Mouse (Mus musculus) heart, postnatal 4 days (tissue): ENCODE data around the gene Gfra1. TPM values are rescaled to one million over a fixed set of nuclear protein-coding genes. Genes with fewer than 3 reads are reported as not detected.

Source experiments
- DNase-seq: peaks from one replicate; pipeline ENCODE4 v3.0.0; 2021
- total RNA-seq, 2 experiments: library from RNA; stranded (reverse); gene quantifications; 2 replicates each; pipeline ENCODE4 v1.2.3; 2021

The Gfra1 gene
- total RNA-seq, 2 experiments from 2014 or later: 1.1 to 2.0 TPM

- DNase-seq: no peak
Measured at GRCm38 (mm10) chr19:58315681-58316080, 140.0 kb downstream of the Gfra1 start.

GRCm38 (mm10) chr19:58314631-58315030 is 141.1 kb downstream of the Gfra1 start:
- DNase-seq: no peak

- no peak for DNase-seq
Measured at GRCm38 (mm10) chr19:58313785-58314184, 141.9 kb downstream of the Gfra1 start.

GRCm38 (mm10) chr19:58312492-58312891 is 143.2 kb downstream of the Gfra1 start:
- no peak for DNase-seq

GRCm38 (mm10) chr19:58310334-58311315 is 145.1 kb downstream of the Gfra1 start:
- no peak for DNase-seq

- no peak for DNase-seq
Measured at GRCm38 (mm10) chr19:58309620-58310275, 146.0 kb downstream of the Gfra1 start.

- DNase-seq: no peak
Measured at GRCm38 (mm10) chr19:58301105-58301504, 154.6 kb downstream of the Gfra1 start.

- DNase-seq: no peak
Measured at GRCm38 (mm10) chr19:58297926-58298325, 157.8 kb downstream of the Gfra1 start.

- no peak for DNase-seq
Measured at GRCm38 (mm10) chr19:58296842-58297190, 158.9 kb downstream of the Gfra1 start.

- peak; percentile 33 for DNase-seq
Measured at GRCm38 (mm10) chr19:58295986-58296841, 159.5 kb downstream of the Gfra1 start.

GRCm38 (mm10) chr19:58288145-58288544 is 167.6 kb downstream of the Gfra1 start:
- DNase-seq: no peak

- DNase-seq: no peak
Measured at GRCm38 (mm10) chr19:58275281-58275680, 180.4 kb downstream of the Gfra1 start.

- DNase-seq: no peak
Measured at GRCm38 (mm10) chr19:58271815-58272214, 183.9 kb downstream of the Gfra1 start.

- no peak for DNase-seq
Measured at GRCm38 (mm10) chr19:58270778-58271177, 184.9 kb downstream of the Gfra1 start.

- no peak for DNase-seq
Measured at GRCm38 (mm10) chr19:58268476-58268875, 187.2 kb downstream of the Gfra1 start.

GRCm38 (mm10) chr19:58266600-58266999 is 189.1 kb downstream of the Gfra1 start:
- DNase-seq: no peak

- DNase-seq: no peak
Measured at GRCm38 (mm10) chr19:58260934-58261333, 194.8 kb downstream of the Gfra1 start.

- no peak for DNase-seq
Measured at GRCm38 (mm10) chr19:58259250-58259649, 196.5 kb downstream of the Gfra1 start.

GRCm38 (mm10) chr19:58256485-58256884 is 199.2 kb downstream of the Gfra1 start:
- no peak for DNase-seq

GRCm38 (mm10) chr19:58255394-58255793 is 200.3 kb downstream of the Gfra1 start:
- DNase-seq: no peak

- no peak for DNase-seq
Measured at GRCm38 (mm10) chr19:58254172-58254571, 201.5 kb downstream of the Gfra1 start.

- DNase-seq: no peak
Measured at GRCm38 (mm10) chr19:58251698-58252097, 204.0 kb downstream of the Gfra1 start.

- DNase-seq: no peak
Measured at GRCm38 (mm10) chr19:58251095-58251494, 204.6 kb downstream of the Gfra1 start.
